In genomic region chr10:127703299-127703698, GRCm38 (mm10) we compare ENCODE assay signal across 16 mouse cellular contexts. TPM values are rescaled to one million over a fixed set of nuclear protein-coding genes. Genes with fewer than 3 reads are reported as not detected.
DNase-seq lines count a peak whose midpoint lies in the region; ATAC-seq and TF ChIP-seq lines count a peak whose summit lies in the region.
"Had no signal": no experiment of that assay in that cellular context is flagged by ENCODE, and none has a peak within 500 bp of the region (broad histone marks: within the 10 kb centered on the region; RNA-seq: fewer than 3 reads in every experiment).

No protein-coding gene starts in this region.

- TF ChIP-seq CTCF in intestine, postnatal 0 days (IDR thresholded peaks at IDR 0.05; ENCODE audit: low read depth) = no peak

- H3K9me3 ChIP-seq in intestine, postnatal 0 days (ENCODE audit: control insufficient read depth) = no peaks in the 10 kb centered on the region
- no peaks in the 10 kb centered on the region for H3K9me3 ChIP-seq in forebrain, embryonic 14.5 days (replicated peaks; ENCODE audit: control insufficient read depth, low read length)
- H3K9me3 ChIP-seq: embryonic facial prominence, embryonic 13.5 days; heart, embryonic 15.5 days had no signal

- WGBS in intestine, postnatal 0 days = 11% methylated on average over 4 of the region's 4 CpGs
- WGBS in forebrain, embryonic 14.5 days = 51% methylated on average over 4 of the region's 4 CpGs

- peaks cover 5% of the 10 kb centered on the region; the same call in 1 of the 2 replicates for H3K4me1 ChIP-seq in intestine, postnatal 0 days (replicated peaks; ENCODE audit: control insufficient read depth, insufficient read depth, low read length)
- H3K4me1 ChIP-seq in forebrain, embryonic 14.5 days (ENCODE audit: control insufficient read depth, insufficient read depth, low read length) = no peaks in the 10 kb centered on the region
- H3K4me1 ChIP-seq: embryonic facial prominence, embryonic 13.5 days had no signal

- peak overlapping the region; percentile 70 for H3K27ac ChIP-seq in intestine, postnatal 0 days (ENCODE audit: low read depth, low read length)
- no peak overlapping the region for H3K27ac ChIP-seq in forebrain, embryonic 14.5 days (ENCODE audit: low read depth, low read length)
- H3K27ac ChIP-seq: embryonic facial prominence, embryonic 13.5 days; heart, embryonic 15.5 days had no signal

- ATAC-seq in intestine, postnatal 0 days = peak; percentile 77
- ATAC-seq in forebrain, embryonic 14.5 days = no peak
- ATAC-seq: midbrain, embryonic 16.5 days had no signal

- H3K36me3 ChIP-seq in intestine, postnatal 0 days (ENCODE audit: control insufficient read depth, insufficient read depth) = peaks cover 24% of the 10 kb centered on the region
- peaks cover 5% of the 10 kb centered on the region for H3K36me3 ChIP-seq in forebrain, embryonic 14.5 days (ENCODE audit: control insufficient read depth, insufficient read depth, low read length)
- H3K36me3 ChIP-seq: heart, embryonic 15.5 days had no signal

- DNase-seq in embryo, embryonic 10 days (ENCODE audit: low spot score) = peak; percentile 60
- no peak for DNase-seq in embryo, embryonic 9.5 days (ENCODE audit: extremely low spot score)
- peak; percentile 24 for DNase-seq in retina, embryonic 14.5 days (ENCODE audit: low spot score)
- DNase-seq in retina, postnatal 1 day = no peak
- DNase-seq in forebrain, embryonic 14.5 days (ENCODE audit: low spot score) = no peak
- no peak for DNase-seq in urinary bladder, adult 2 months (ENCODE audit: low spot score)
- no peak for DNase-seq in thymus, postnatal 0 days (ENCODE audit: low spot score)
- DNase-seq: adrenal gland, postnatal 14 days; cerebellum, adult 18-20 months; left cerebral cortex, postnatal 4 days had no signal

- peak overlapping the region; percentile 62 for H3K4me2 ChIP-seq in intestine, postnatal 0 days (replicated peaks; ENCODE audit: low read depth)
- H3K4me2 ChIP-seq in forebrain, embryonic 14.5 days (ENCODE audit: low read length) = no peak overlapping the region
- H3K4me2 ChIP-seq: embryonic facial prominence, embryonic 13.5 days; heart, embryonic 15.5 days had no signal

- peak overlapping the region; percentile 37 for H3K4me3 ChIP-seq in intestine, postnatal 0 days (ENCODE audit: low read depth, low read length)
- H3K4me3 ChIP-seq in forebrain, embryonic 14.5 days (ENCODE audit: low read depth, low read length) = no peak overlapping the region
- H3K4me3 ChIP-seq: embryonic facial prominence, embryonic 13.5 days; heart, embryonic 15.5 days had no signal

- H3K9ac ChIP-seq in intestine, postnatal 0 days (ENCODE audit: low read depth, low read length) = peak overlapping the region; percentile 40; the same call in 1 of the 2 replicates
- no peak overlapping the region for H3K9ac ChIP-seq in forebrain, embryonic 14.5 days (ENCODE audit: low read length)
- H3K9ac ChIP-seq: embryonic facial prominence, embryonic 13.5 days; heart, embryonic 15.5 days had no signal

- H3K27me3 ChIP-seq in intestine, postnatal 0 days (replicated peaks; ENCODE audit: control insufficient read depth, insufficient read depth, low read length) = no peaks in the 10 kb centered on the region
- H3K27me3 ChIP-seq in forebrain, embryonic 14.5 days (replicated peaks; ENCODE audit: control insufficient read depth, insufficient read depth, low read length) = no peaks in the 10 kb centered on the region
- H3K27me3 ChIP-seq: embryonic facial prominence, embryonic 13.5 days; heart, embryonic 15.5 days had no signal

RNA-seq across cellular contexts. Expression of gene Myo1a, which starts 1.7 kb away (rescaled TPM):
- polyA plus RNA-seq in intestine, postnatal 0 days (2015; fragmentation: Nextera tagmentation; extraction: Ambion mirVana) = 73.8 and 80.3 TPM in 2 replicates
- 0.67 and 1.3 TPM in 2 replicates for polyA plus RNA-seq in forebrain, embryonic 14.5 days (2014; fragmentation: Nextera tagmentation; extraction: Ambion mirVana)
- polyA plus RNA-seq in urinary bladder, adult 2 months (2012; rRNA removed) = 0.22 and 0.39 TPM in 2 replicates
- 0.62 and 0.68 TPM in 2 replicates for polyA plus RNA-seq in thymus, postnatal 0 days (2015; fragmentation: Nextera tagmentation; extraction: Ambion mirVana)

RNA-seq across cellular contexts. Expression of gene Tac2, which starts 21.0 kb away (rescaled TPM):
- not detected in 2 replicates for polyA plus RNA-seq in intestine, postnatal 0 days (2015; fragmentation: Nextera tagmentation; extraction: Ambion mirVana)
- polyA plus RNA-seq in forebrain, embryonic 14.5 days (2014; fragmentation: Nextera tagmentation; extraction: Ambion mirVana) = 2.6 and 5.6 TPM in 2 replicates
- polyA plus RNA-seq in urinary bladder, adult 2 months (2012; rRNA removed) = not detected in 2 replicates
- 3.1 and 3.9 TPM in 2 replicates for polyA plus RNA-seq in thymus, postnatal 0 days (2015; fragmentation: Nextera tagmentation; extraction: Ambion mirVana)
- polyA plus RNA-seq: lung, embryonic 16.5 days; testis, adult 2 months had no signal

RNA-seq across cellular contexts. Expression of gene Nab2, which starts 34.9 kb away (rescaled TPM):
- 3.9 and 4.2 TPM in 2 replicates for polyA plus RNA-seq in intestine, postnatal 0 days (2015; fragmentation: Nextera tagmentation; extraction: Ambion mirVana)
- polyA plus RNA-seq in forebrain, embryonic 14.5 days (2014; fragmentation: Nextera tagmentation; extraction: Ambion mirVana) = 1.8 and 1.9 TPM in 2 replicates
- 27.5 and 29.1 TPM in 2 replicates for polyA plus RNA-seq in urinary bladder, adult 2 months (2012; rRNA removed)
- polyA plus RNA-seq in thymus, postnatal 0 days (2015; fragmentation: Nextera tagmentation; extraction: Ambion mirVana) = 9.2 and 10.0 TPM in 2 replicates

RNA-seq across cellular contexts. Expression of gene Zbtb39, which starts 36.0 kb away (rescaled TPM):
- 1.3 and 1.6 TPM in 2 replicates for polyA plus RNA-seq in intestine, postnatal 0 days (2015; fragmentation: Nextera tagmentation; extraction: Ambion mirVana)
- 4.5 and 5.0 TPM in 2 replicates for polyA plus RNA-seq in forebrain, embryonic 14.5 days (2014; fragmentation: Nextera tagmentation; extraction: Ambion mirVana)
- 6.1 and 7.6 TPM in 2 replicates for polyA plus RNA-seq in urinary bladder, adult 2 months (2012; rRNA removed)
- polyA plus RNA-seq in thymus, postnatal 0 days (2015; fragmentation: Nextera tagmentation; extraction: Ambion mirVana) = 1.3 and 1.7 TPM in 2 replicates

RNA-seq across cellular contexts. Expression of gene Nemp1, which starts 36.6 kb away (rescaled TPM):
- polyA plus RNA-seq in intestine, postnatal 0 days (2015; fragmentation: Nextera tagmentation; extraction: Ambion mirVana) = 2.9 and 3.2 TPM in 2 replicates
- 5.8 TPM in 2 replicates for polyA plus RNA-seq in forebrain, embryonic 14.5 days (2014; fragmentation: Nextera tagmentation; extraction: Ambion mirVana)
- 8.3 and 9.1 TPM in 2 replicates for polyA plus RNA-seq in urinary bladder, adult 2 months (2012; rRNA removed)
- 10.6 and 10.9 TPM in 2 replicates for polyA plus RNA-seq in thymus, postnatal 0 days (2015; fragmentation: Nextera tagmentation; extraction: Ambion mirVana)

Comparison
In these comparisons a context has a peak if more than half of its experiments do, and no peak if none do; other contexts are left out.
1. DNase-seq: peak in embryo, embryonic 10 days (single experiment) and retina, embryonic 14.5 days (single experiment); none in embryo, embryonic 9.5 days (single experiment), retina, postnatal 1 day (single experiment), forebrain, embryonic 14.5 days (single experiment), urinary bladder, adult 2 months (single experiment) and thymus, postnatal 0 days (single experiment).
2. RNA of gene Myo1a, which starts 1.7 kb away (polyA plus RNA-seq): 73.8 to 80.3 TPM in intestine, postnatal 0 days; 0.67 to 1.3 TPM in forebrain, embryonic 14.5 days, 0.62 to 0.68 TPM in thymus, postnatal 0 days and 0.22 to 0.39 TPM in urinary bladder, adult 2 months; every median in the first group is over 10 times any median in the second.